Mouse (Mus musculus): ENCODE data around the gene Kcnj9.

- peak; percentile 73 for TF ChIP-seq CTCF (IDR thresholded peaks at IDR 0.05; ENCODE audit: borderline replicate concordance, extremely low read depth, insufficient read depth, insufficient read length)
- TF ChIP-seq POLR2A (IDR thresholded peaks at IDR 0.05; ENCODE audit: borderline replicate concordance, extremely low read depth, insufficient read depth, insufficient read length, poor library complexity, severe bottlenecking), result no peak
Measured at GRCm38 (mm10) chr1:172368768-172369418, 39.8 kb upstream of the Kcnj9 start.
